In the genomic region with DNA sequence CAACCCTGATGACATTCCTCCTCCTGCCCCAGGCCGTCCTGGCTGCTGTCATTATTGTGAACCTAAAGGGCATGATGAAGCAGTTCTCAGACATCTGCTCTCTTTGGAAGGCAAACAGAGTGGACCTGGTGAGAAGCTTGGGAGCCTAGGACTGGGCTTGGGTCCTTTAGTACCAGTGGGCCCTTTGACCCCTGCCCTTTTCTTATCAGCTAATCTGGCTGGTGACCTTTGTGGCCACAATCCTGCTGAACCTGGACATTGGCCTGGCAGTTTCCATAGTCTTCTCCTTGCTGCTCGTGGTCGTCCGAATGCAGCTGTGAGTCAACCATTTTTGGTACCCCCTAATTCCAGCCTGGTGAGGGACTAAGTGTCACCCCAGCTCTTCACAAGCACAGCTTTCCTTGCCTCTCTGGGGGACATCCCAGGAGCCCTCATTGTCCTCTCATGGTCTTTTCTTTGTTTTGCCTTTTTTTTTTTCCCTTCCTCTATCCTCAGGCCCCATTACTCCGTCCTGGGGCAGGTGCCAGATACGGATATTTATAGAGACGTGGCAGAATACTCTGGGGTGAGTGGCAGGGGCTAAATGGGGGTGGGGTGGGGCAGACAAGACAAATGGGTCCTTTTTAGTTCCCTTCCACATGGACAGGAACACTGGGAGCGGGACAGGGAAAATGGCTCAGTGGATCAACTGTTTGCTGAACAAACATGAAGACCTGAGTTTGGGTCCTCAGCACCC, we compare ENCODE assay signal across 15 mouse cellular contexts. TPM values are rescaled to one million over a fixed set of nuclear protein-coding genes. Genes with fewer than 3 reads are reported as not detected.
"Had no signal": no experiment of that assay in that cellular context is flagged by ENCODE, and none has a peak within 500 bp of the region (broad histone marks: within the 10 kb centered on the region; RNA-seq: fewer than 3 reads in every experiment).

No protein-coding gene starts in this region.

- DNase-seq: kidney, postnatal 25 days; lung, postnatal 14 days; right cerebral cortex, postnatal 14 days; thymus, postnatal 36 days had no signal

- H3K4me2 ChIP-seq: lung, embryonic 15.5 days; midbrain, embryonic 12.5 days had no signal

- H3K4me3 ChIP-seq: left cerebral cortex, adult 2 months; limb, embryonic 10.5 days; lung, embryonic 15.5 days; megakaryocyte, embryonic 14.5 days; midbrain, embryonic 12.5 days had no signal

- H3K27me3 ChIP-seq: lung, embryonic 15.5 days had no signal

- H3K27ac ChIP-seq: left cerebral cortex, adult 2 months; limb, embryonic 10.5 days; lung, embryonic 15.5 days; macrophage; midbrain, embryonic 12.5 days had no signal

- H3K9ac ChIP-seq: lung, embryonic 15.5 days; midbrain, embryonic 12.5 days had no signal

- H3K9me3 ChIP-seq: limb, embryonic 10.5 days; lung, embryonic 15.5 days; megakaryocyte, embryonic 14.5 days; midbrain, embryonic 12.5 days had no signal

RNA-seq across cellular contexts. Expression of a gene that starts 55.5 kb away (rescaled TPM):
- total RNA-seq: left cerebral cortex, adult 2 months; left cerebral cortex, postnatal 14 days had no signal
- polyA plus RNA-seq: kidney, embryonic 16.5 days; limb, embryonic 10.5 days; liver, embryonic 16.5 days; macrophage; midbrain, embryonic 12.5 days; neural tube, embryonic 14.5 days; thymus, postnatal 0 days had no signal
